Mouse (Mus musculus): ENCODE data around the gene Slit1. TPM values are rescaled to one million over a fixed set of nuclear protein-coding genes. Genes with fewer than 3 reads are reported as not detected.

The Slit1 gene
- polyA plus RNA-seq, 1 experiment from 2014 or later, result 0.05 TPM

DNA sequence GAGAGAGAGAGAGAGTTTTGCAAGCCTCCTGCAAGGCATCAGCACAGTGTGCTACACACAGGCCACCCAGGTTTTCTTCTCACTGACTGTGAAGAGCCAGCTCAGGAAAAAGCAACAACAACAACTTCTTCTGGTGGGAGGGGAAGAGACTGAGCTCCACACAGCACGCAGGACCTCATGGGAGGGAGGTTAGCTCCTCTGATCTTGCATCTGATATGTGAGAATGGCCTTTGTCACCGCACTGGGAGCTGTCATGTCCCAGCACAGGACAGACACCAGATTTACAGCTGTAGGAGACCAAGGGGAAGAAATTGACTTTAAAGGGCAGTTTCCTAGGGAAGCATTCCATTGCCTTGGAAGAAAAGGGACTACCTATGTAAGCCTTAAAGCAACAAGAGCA, 20.1 kb downstream of the Slit1 start:
- 24% methylated on average over 2 of the region's 2 CpGs for WGBS (ENCODE audit: insufficient replicate concordance)
- Histone ChIP-seq H3K4me2 (no peak overlapping the region), H3K36me3 (replicated peaks) (no peaks in the 10 kb centered on the region), H3K4me1 (replicated peaks) (0 out of 2 replicates have a peak, but pooled peaks cover 3% of the 10 kb centered on the region), H3K27me3 (no peaks in the 10 kb centered on the region), H3K27ac (replicated peaks) (no peak overlapping the region), H3K4me3 (replicated peaks) (no peak overlapping the region), H3K9ac (no peak overlapping the region), H3K9me3 (replicated peaks) (no peaks in the 10 kb centered on the region)
- no peak for ATAC-seq (ENCODE audit: insufficient read depth)

- Histone ChIP-seq H3K9ac (no peak overlapping the region), H3K9me3 (replicated peaks) (no peaks in the 10 kb centered on the region), H3K27me3 (no peaks in the 10 kb centered on the region), H3K4me1 (replicated peaks) (no peaks in the 10 kb centered on the region), H3K36me3 (replicated peaks) (no peaks in the 10 kb centered on the region), H3K27ac (replicated peaks) (no peak overlapping the region), H3K4me2 (no peak overlapping the region), H3K4me3 (replicated peaks) (no peak overlapping the region)
- ATAC-seq (ENCODE audit: insufficient read depth), result no peak
- WGBS (ENCODE audit: insufficient replicate concordance), result 59% methylated on average over 8 of the region's 8 CpGs
Measured at GRCm38 (mm10) chr19:41719436-41719835, 24.0 kb downstream of the Slit1 start.

DNA sequence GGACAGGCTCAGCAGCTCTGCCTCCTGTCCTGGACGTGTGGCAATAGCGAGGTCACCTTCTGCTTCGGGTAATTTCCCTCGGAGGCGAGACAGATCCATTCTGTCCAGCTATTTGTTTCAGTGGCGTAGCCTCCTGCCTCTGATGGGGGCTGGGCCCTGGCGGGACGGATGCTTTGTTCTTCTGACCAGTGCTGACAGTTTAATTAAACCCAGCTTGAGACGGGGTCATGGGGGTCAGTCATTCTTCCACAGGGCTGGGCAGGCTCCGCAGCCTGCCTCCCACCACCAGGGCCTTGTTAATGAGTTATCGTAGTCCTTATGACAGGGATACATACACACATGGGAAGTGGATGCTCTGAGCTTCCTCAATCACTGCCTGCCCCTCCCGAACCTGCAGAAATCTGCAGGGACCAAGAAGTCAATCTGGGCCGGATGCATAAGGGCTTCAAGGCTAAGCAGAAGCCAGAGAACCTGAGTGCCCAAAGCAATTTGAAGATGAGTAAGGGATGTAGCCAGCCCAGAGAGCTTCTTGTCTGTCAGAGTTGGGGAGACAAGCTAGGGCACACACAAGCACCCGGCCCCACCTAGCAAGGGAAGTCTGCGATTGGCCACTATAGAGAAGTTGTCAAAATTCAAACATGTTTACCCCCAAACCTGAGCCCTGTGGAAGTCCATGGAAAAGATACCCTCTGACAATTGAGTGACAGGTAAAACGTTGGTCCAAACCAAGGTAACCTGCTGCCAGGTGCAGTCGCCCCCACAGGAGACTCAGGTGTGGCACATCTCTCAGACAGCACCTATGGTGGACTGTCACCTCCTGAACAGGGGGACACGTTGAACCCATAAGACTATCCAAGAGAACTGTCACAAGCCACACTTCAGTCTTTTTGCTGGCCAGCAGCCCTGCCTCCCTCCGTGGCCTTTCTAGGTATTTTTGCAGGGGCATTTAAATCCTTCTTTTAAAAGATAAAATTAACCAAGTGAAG, 26.9 kb downstream of the Slit1 start:
- Histone ChIP-seq H3K4me1 (replicated peaks) (no peaks in the 10 kb centered on the region), H3K36me3 (replicated peaks) (no peaks in the 10 kb centered on the region), H3K4me2 (no peak overlapping the region), H3K27ac (replicated peaks) (no peak overlapping the region), H3K4me3 (replicated peaks) (no peak overlapping the region), H3K9ac (no peak overlapping the region), H3K9me3 (replicated peaks) (no peaks in the 10 kb centered on the region), H3K27me3 (no peaks in the 10 kb centered on the region)
- WGBS (ENCODE audit: insufficient replicate concordance), result 35% methylated on average over 19 of the region's 19 CpGs
- no peak for ATAC-seq (ENCODE audit: insufficient read depth)

DNA sequence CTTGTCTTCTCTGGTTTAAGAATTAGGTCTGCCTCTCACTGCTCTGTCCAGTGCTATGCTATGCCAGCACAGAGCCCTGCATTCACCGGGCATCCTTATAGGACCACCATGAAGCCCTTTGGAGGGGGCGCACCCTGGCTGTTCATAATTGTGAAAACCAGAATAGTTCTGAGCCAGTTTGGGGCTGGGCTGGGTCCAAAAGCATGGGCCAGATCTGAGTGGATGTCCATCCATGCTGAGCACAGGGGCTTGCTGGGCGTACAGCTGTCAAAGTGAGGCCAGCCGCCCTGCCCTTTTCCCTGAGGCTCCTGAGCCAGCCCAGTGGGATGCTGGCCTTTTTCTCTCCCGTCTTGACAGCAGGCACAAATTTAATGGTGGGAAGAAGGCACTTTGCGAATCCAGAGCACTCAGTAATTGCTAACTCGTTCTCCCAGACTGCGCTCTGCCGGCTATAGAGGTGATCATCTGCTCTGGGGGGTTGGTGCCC, 29.0 kb downstream of the Slit1 start:
- Histone ChIP-seq H3K27ac (replicated peaks) (no peak overlapping the region), H3K4me3 (replicated peaks) (no peak overlapping the region), H3K4me1 (replicated peaks) (no peaks in the 10 kb centered on the region), H3K9ac (no peak overlapping the region), H3K36me3 (replicated peaks) (no peaks in the 10 kb centered on the region), H3K4me2 (no peak overlapping the region), H3K27me3 (no peaks in the 10 kb centered on the region), H3K9me3 (replicated peaks) (no peaks in the 10 kb centered on the region)
- 65% methylated on average over 9 of the region's 9 CpGs for WGBS (ENCODE audit: insufficient replicate concordance)
- ATAC-seq (ENCODE audit: insufficient read depth), result no peak

DNA sequence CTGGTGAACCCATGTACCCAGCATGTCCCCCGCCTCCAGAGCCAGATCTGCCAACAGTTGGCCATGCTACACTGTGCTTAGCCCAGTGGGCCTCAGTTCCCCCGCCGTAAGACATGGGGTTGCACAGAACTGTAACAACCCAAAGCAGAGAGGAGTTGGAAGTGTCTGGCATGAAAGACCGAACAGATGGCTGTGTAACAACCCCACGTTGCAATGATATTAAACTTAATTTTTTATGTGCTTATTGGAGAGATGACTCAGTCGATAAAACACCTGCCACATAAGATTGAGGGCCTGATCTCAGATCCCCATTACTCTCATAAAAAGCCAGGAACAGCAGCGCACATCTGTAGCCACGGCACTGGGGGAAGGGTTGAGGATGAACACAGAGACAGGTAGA, 30.6 kb downstream of the Slit1 start:
- no peaks in the 10 kb centered on the region for H3K9me3 ChIP-seq (replicated peaks)
- H3K4me2 ChIP-seq, result no peak overlapping the region
- H3K9ac ChIP-seq, result no peak overlapping the region
- no peak overlapping the region for H3K27ac ChIP-seq (replicated peaks)
- ATAC-seq (ENCODE audit: insufficient read depth), result no peak
- H3K27me3 ChIP-seq, result no peaks in the 10 kb centered on the region
- no peak overlapping the region for H3K4me3 ChIP-seq (replicated peaks)
- 67% methylated on average over 8 of the region's 8 CpGs for WGBS (ENCODE audit: insufficient replicate concordance)
- H3K4me1 ChIP-seq (replicated peaks), result no peaks in the 10 kb centered on the region
- no peaks in the 10 kb centered on the region for H3K36me3 ChIP-seq (replicated peaks)

DNA sequence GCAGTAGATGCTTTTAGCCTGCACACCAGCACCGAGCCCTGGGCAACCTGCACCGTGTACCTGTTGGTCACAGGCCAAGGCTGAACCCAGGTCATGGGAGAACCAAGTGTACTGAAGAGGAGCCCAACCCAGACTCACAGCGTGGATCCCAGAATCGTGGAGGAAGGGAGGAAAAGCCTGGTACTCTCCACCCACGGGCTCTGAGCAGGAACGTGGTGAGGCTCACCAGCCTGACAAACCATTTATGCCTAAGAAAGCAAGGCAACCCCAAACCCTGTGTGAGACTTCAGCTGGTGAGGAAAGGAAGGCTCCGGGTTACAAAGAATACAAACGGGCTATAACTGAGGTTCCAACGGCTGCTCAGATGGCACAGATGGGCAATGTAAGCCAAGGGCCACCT, 31.8 kb downstream of the Slit1 start:
- H3K4me2 ChIP-seq, result no peak overlapping the region
- 67% methylated on average over 9 of the region's 9 CpGs for WGBS (ENCODE audit: insufficient replicate concordance)

DNA sequence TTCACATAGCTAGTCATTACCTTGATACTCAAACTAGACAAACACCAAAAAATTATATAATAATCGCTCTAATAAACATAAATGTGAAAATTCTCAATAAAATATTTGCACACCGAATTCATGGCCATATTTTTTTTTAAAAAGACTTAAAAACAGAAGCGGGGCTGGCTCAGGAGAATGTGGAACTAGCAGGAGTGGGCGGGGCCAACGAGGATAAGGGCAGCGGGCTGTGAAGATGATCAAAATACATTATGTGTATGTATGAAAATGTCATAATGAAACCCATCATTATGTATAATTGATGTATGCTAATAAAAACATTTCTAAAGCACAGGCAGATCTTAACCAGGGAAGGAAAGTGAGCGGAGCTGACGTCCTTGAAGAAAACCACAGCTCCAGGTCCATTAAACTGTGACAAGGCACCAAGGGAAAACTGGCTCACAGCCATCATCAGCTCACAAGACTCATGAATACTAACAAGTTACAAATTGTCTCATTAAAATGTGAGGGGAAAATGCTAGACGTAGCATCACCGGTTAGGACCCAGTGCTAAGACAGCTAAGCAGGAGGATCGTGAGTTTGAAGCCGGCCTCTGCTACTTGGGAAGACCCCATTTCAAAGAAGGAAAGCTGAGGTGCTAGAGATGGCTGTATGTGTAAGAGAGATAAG, 33.8 kb downstream of the Slit1 start:
- no peak for ATAC-seq (ENCODE audit: insufficient read depth)
- H3K27ac ChIP-seq (replicated peaks), result no peak overlapping the region
- 70% methylated on average over 12 of the region's 12 CpGs for WGBS (ENCODE audit: insufficient replicate concordance)

More for the DNA sequence above, 31.8 kb downstream of the Slit1 start:
- Histone ChIP-seq H3K4me1 (replicated peaks) (no peaks in the 10 kb centered on the region), H3K27me3 (no peaks in the 10 kb centered on the region), H3K4me3 (replicated peaks) (no peak overlapping the region), H3K9ac (no peak overlapping the region), H3K36me3 (replicated peaks) (no peaks in the 10 kb centered on the region), H3K9me3 (replicated peaks) (no peaks in the 10 kb centered on the region), H3K27ac (replicated peaks) (no peak overlapping the region)
- ATAC-seq (ENCODE audit: insufficient read depth), result no peak

GRCm38 (mm10) chr19:41707850-41708249, 35.6 kb downstream of the Slit1 start:
- Histone ChIP-seq H3K9ac (no peak overlapping the region), H3K27ac (replicated peaks) (no peak overlapping the region), H3K4me3 (replicated peaks) (no peak overlapping the region), H3K36me3 (replicated peaks) (no peaks in the 10 kb centered on the region), H3K27me3 (no peaks in the 10 kb centered on the region), H3K4me2 (no peak overlapping the region), H3K9me3 (replicated peaks) (no peaks in the 10 kb centered on the region), H3K4me1 (replicated peaks) (no peaks in the 10 kb centered on the region)
- WGBS (ENCODE audit: insufficient replicate concordance), result 70% methylated on average over 12 of the region's 12 CpGs
- no peak for ATAC-seq (ENCODE audit: insufficient read depth)

More for the DNA sequence above, 33.8 kb downstream of the Slit1 start:
- Histone ChIP-seq H3K9me3 (replicated peaks) (no peaks in the 10 kb centered on the region), H3K4me3 (replicated peaks) (no peak overlapping the region), H3K4me2 (no peak overlapping the region), H3K4me1 (replicated peaks) (no peaks in the 10 kb centered on the region), H3K36me3 (replicated peaks) (no peaks in the 10 kb centered on the region), H3K27me3 (no peaks in the 10 kb centered on the region), H3K9ac (no peak overlapping the region)

DNA sequence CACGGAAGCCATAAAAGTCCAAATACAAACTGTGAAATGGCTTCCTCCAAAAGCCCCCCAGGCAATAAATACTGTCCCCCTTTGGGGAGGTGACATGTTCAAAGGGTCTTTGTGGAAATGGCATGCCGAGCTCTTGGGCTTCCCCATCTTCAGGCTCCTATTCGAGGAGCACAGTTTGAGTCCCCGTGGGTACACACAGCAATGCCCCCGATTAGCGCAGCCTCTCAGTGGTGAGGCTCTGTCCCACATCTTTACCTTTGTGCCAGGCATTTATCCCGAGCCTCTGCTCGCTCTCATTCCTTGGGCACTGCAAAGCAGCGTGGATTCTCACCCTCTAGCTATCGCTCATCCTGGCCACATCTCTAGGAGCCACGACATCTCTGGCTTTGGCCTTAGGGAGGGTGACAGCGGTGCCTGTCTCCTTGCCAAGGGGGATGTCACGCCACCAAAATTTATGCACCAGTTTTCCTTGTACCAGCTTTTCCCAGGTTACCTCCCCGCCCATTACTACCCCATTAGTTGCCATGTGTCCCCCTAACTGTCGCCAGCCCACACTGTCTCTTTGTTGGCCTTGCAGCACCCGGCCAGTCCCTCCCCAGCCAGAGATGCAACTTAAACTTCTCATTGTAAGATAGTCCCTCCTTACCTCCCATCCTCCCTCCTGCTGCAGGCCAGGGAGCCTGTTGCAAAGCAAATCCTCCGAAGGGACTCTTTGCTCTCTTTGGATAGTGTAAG, 37.2 kb downstream of the Slit1 start:
- ATAC-seq (ENCODE audit: insufficient read depth), result no peak
- Histone ChIP-seq H3K9me3 (replicated peaks) (no peaks in the 10 kb centered on the region), H3K4me3 (replicated peaks) (no peak overlapping the region), H3K9ac (no peak overlapping the region), H3K36me3 (replicated peaks) (no peaks in the 10 kb centered on the region), H3K27ac (replicated peaks) (no peak overlapping the region), H3K4me2 (no peak overlapping the region), H3K4me1 (replicated peaks) (no peaks in the 10 kb centered on the region), H3K27me3 (no peaks in the 10 kb centered on the region)
- WGBS (ENCODE audit: insufficient replicate concordance), result 62% methylated on average over 17 of the region's 17 CpGs

DNA sequence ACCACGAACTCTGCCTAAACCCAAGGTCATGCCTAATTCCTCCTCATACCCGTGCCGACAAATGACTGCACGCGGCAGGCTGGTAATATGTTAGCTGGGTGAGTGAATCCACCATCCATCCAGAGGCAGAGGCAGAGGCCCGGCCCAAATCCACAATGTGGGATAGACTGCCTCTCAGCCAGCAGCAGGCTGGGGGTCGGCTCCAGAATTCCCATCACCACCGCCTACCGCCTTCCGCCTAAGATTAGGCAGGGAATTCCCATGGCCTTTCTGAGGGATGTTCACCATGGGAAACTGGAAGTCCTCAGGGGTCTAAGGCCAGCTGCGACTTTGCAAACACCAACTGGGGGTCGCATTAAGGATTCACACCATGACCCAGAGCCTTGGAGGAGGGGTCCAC, 38.0 kb downstream of the Slit1 start:
- no peak overlapping the region for H3K4me3 ChIP-seq (replicated peaks)
- no peak for ATAC-seq (ENCODE audit: insufficient read depth)
- no peaks in the 10 kb centered on the region for H3K27me3 ChIP-seq
- H3K4me1 ChIP-seq (replicated peaks), result no peaks in the 10 kb centered on the region
- no peak overlapping the region for H3K4me2 ChIP-seq
- H3K9me3 ChIP-seq (replicated peaks), result no peaks in the 10 kb centered on the region
- no peak overlapping the region for H3K27ac ChIP-seq (replicated peaks)
- 57% methylated on average over 12 of the region's 12 CpGs for WGBS (ENCODE audit: insufficient replicate concordance)
- no peaks in the 10 kb centered on the region for H3K36me3 ChIP-seq (replicated peaks)
- H3K9ac ChIP-seq, result no peak overlapping the region

GRCm38 (mm10) chr19:41702638-41703037, 40.8 kb downstream of the Slit1 start:
- no peak overlapping the region for H3K4me2 ChIP-seq
- 53% methylated on average over 6 of the region's 6 CpGs for WGBS (ENCODE audit: insufficient replicate concordance)
- no peak overlapping the region for H3K4me3 ChIP-seq (replicated peaks)
- no peaks in the 10 kb centered on the region for H3K36me3 ChIP-seq (replicated peaks)
- no peak overlapping the region for H3K27ac ChIP-seq (replicated peaks)
- H3K4me1 ChIP-seq (replicated peaks), result no peaks in the 10 kb centered on the region
- H3K9ac ChIP-seq, result no peak overlapping the region
- ATAC-seq (ENCODE audit: insufficient read depth), result no peak
- no peaks in the 10 kb centered on the region for H3K9me3 ChIP-seq (replicated peaks)
- no peaks in the 10 kb centered on the region for H3K27me3 ChIP-seq

Measured in liver, embryonic 15.5 days (tissue).